Mouse (Mus musculus): ENCODE results near the gene Podxl. TPM values are rescaled to one million over a fixed set of nuclear protein-coding genes. Genes with fewer than 3 reads are reported as not detected.

Podxl gene
- polyA plus RNA-seq, 1 experiment from 2014 or later = 14.1 TPM

- Histone ChIP-seq H3K4me3 (no peak overlapping the region), H3K9ac (no peak overlapping the region), H3K4me2 (no peak overlapping the region), H3K9me3 (no peaks in the 10 kb centered on the region), H3K27me3 (no peaks in the 10 kb centered on the region), H3K27ac (no peak overlapping the region), H3K4me1 (replicated peaks) (no peaks in the 10 kb centered on the region), H3K36me3 (peaks cover 22% of the 10 kb centered on the region)
- no peak for ATAC-seq (ENCODE audit: low FRiP score)
- 75% methylated on average over 4 of the region's 4 CpGs for WGBS
These were observed 85.6 kb downstream of the Podxl start for GRCm38 (mm10) chr6:31478221-31478620.

Other genes starting within 250 kb of the Podxl start
- 145 and 156 TPM in 2 replicates for gene Mkln1, start 165.2 kb downstream of the Podxl start, polyA plus RNA-seq (2015; fragmentation: Nextera tagmentation; extraction: Ambion mirVana)